Mouse (Mus musculus): ENCODE data around the gene Katnbl1. TPM values are rescaled to one million over a fixed set of nuclear protein-coding genes. Genes with fewer than 3 reads are reported as not detected.

Katnbl1 gene
- polyA plus RNA-seq (2012; ENCODE audit: low replicate concordance): 1.7 and 2.7 TPM in 2 replicates

DNA sequence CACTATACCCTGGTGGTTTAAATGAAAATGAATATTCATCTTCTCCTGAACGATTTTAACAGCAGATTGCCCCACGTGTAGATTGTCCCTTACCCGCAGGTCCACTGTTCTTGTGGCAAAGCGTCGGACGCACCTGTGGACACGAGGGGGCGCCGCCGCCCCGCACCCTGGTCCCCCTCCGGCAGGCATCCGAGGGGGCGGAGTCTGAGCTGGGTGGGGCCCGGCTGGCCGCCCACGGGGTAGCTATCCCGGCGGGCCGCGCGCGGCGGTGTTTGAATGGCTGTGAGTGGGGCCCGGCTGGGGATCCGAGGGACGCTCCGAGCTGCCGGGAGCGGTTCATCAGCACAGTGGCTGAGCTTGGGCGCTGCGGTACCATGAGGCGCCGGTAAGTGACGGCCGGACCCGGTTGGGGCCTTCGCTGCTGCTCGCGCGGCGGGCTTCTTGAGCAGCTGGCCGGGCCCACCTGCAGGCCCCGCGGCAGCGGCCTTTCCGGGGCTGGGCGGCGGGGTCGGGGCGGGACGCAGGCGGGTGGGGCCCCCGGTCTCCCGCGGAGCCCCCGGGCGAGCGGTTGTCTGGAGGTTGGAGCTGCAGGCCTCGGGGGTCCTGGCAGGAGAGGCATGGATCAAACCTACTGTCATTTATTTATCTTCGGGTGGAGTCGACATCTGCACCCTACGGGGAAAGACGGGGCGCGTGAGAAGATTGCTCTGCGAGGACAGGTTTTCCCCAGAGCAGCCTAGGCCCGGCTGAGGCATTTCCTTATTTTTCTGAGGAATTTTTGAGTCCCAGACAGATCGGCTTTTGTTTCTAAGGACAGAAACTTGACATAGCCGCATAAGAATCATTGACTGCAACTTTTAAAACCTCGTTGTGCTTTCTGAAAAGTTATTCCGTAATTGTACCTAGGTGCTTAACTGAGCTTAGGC, at the start of gene Katnbl1:
Gene Katnbl1, plus strand, starts transcription at position 239 of the 926 bp plus-strand sequence.

DNA sequence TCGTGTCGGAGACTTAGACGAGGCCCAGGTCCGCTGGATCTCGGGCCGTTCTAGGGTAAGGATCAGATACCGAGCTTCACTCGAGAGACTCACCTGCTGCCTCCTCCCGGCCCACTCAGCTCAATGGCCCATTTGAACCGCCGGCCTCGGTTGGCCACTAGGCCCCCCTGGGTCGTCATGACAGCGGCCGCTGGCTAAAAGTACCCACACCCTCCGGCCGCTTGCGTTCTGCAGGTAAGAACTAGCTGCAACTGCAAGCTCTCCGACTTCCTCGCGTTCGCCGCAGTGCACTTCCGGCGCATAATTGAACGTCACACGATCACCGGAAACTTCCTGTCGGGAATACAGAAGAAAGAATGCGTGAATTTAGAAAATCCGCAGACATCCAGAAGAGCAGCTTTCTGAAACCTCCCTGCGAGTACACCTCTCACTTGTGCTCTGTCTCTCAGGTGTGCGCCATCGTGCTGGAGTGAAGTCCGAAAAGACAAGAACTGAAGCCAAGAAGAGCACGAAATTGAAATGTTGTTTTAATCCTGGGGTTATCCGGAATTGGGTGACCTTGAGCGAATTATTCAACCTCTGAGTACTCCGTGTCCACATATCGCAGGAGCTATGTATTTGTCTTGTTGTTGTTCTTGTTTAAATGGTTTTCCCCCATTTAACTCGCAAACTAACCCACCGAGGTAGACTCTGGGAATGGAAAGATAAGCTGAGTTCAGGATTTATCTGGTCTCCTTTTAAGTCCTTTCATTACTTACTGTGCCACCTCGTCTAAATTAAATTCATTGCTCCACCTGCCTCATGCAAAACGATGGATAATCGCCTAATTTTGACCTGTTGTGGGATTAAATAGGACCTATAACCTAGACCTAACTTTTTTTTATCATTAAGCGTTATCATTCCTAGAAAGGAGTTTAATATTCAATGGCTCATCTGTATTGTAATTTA, 11.0 kb upstream of the Katnbl1 start, which contains the start of gene Emc4:
Gene Emc4, minus strand, starts transcription at position 302 of the 948 bp plus-strand sequence.

DNA sequence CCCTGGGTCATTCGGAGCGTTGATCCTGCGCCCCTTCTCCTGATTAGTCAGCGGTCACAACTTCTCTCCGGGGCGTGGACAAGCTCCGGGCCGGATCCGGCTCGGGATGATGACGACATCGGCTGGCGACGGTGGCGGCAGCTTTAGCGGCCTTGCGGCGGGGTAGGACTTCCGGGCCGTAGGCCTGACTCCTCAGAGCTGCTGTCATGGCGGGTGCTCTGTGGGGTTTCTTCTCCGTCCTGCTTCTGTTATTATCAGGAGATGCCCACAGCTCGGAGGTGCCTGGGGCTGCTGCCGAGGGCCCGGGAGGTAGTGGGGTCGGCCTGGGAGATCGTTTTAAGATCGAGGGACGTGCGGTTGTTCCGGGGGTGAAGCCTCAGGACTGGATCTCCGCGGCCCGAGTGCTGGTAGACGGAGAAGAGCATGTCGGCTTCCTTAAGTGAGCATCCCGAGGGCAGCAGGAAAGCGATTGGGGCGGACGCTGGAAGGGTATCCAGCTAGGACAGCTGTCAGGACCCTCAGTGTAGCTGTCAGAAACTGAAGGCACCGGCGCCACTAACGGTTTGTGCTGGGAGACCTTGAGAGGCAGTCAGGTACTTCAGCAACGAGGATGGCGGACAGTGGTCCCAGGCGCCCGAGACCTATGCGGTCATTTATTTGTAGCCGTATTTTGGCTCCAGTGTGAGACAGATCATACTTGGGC, 76.0 kb downstream of the Katnbl1 start, which contains the start of gene Emc7:
Gene Emc7, plus strand, starts transcription at position 136 of the 703 bp plus-strand sequence.

Other genes with a start within 250 kb of the Katnbl1 start
- gene Olfr1316, start 244.2 kb upstream of the Katnbl1 start, polyA plus RNA-seq (2012; ENCODE audit: low replicate concordance): not detected in 2 replicates
- not detected in 2 replicates for gene Olfr1317, start 238.9 kb upstream of the Katnbl1 start, polyA plus RNA-seq (2012; ENCODE audit: low replicate concordance)
- not detected in 2 replicates for gene Olfr1318, start 225.0 kb upstream of the Katnbl1 start, polyA plus RNA-seq (2012; ENCODE audit: low replicate concordance)
- gene Lpcat4, start 139.7 kb upstream of the Katnbl1 start, polyA plus RNA-seq (2012; ENCODE audit: low replicate concordance): 32.0 and 38.3 TPM in 2 replicates
- not detected in 2 replicates for gene Nutm1, start 119.9 kb upstream of the Katnbl1 start, polyA plus RNA-seq (2012; ENCODE audit: low replicate concordance)
- gene Nop10, start 117.3 kb upstream of the Katnbl1 start, polyA plus RNA-seq (2012; ENCODE audit: low replicate concordance): 71.1 and 91.1 TPM in 2 replicates
- gene Slc12a6, start 113.4 kb upstream of the Katnbl1 start, polyA plus RNA-seq (2012; ENCODE audit: low replicate concordance): 7.6 and 8.0 TPM in 2 replicates
- gene Gm21985, start 112.9 kb upstream of the Katnbl1 start, polyA plus RNA-seq (2012; ENCODE audit: low replicate concordance): not detected in 2 replicates
- 17.6 and 36.6 TPM in 2 replicates for gene Emc4, start 11.2 kb upstream of the Katnbl1 start, polyA plus RNA-seq (2012; ENCODE audit: low replicate concordance)
- 0.33 and 1.9 TPM in 2 replicates for gene Emc7, start 75.8 kb downstream of the Katnbl1 start, polyA plus RNA-seq (2012; ENCODE audit: low replicate concordance)
- gene Chrm5, start 101.6 kb downstream of the Katnbl1 start, polyA plus RNA-seq (2012; ENCODE audit: low replicate concordance): not detected in 2 replicates
- 5.0 and 7.2 TPM in 2 replicates for gene Aven, start 113.8 kb downstream of the Katnbl1 start, polyA plus RNA-seq (2012; ENCODE audit: low replicate concordance)